Mouse (Mus musculus) liver, adult 2 months (tissue): Measurements from ENCODE around the gene Palm.

Experiments used
- CTCF ChIP-seq: fragments of 200-500 bp; IDR thresholded peaks from 2 replicates; pipeline ENCODE4 v1.5.1; 2011; ENCODE audit warnings: low read depth, low read length, control low read depth
- POLR2A ChIP-seq: fragments of 200-500 bp; IDR thresholded peaks from 2 replicates; pipeline ENCODE4 v1.6.1; 2011; ENCODE audit warnings: low read length, control low read depth; ENCODE audit not compliant: insufficient read depth; ENCODE audit errors: extremely low read depth

DNA sequence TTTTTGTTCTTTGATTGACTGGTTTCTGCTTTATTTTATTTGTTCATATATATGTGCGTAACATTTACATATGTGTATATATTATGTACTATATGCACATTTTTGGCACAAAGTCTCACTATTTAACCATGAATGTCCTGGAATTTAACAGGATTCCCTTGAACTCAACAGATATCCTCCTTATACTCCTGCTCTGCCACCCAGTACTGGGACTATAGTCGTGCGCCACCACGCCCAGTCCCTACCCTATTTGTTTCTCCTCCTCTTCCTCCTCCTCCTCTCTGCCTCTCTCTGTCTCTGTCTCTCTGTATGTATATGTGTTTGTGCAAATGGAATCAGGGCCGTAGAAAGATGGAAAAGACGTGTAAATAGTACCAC is 46.6 kb upstream of the Palm start:
- TF ChIP-seq CTCF (no peak), POLR2A (no peak)
